8 mouse cellular contexts compared by ENCODE assay signal in genomic region chr11:62648591-62649391, GRCm38 (mm10). TPM values are rescaled to one million over a fixed set of nuclear protein-coding genes. Genes with fewer than 3 reads are reported as not detected.
DNase-seq lines count a peak whose midpoint lies in the region.

TSS of gene Mmgt2 (plus strand) at chr11:62648664.

- DNase-seq in NIH3T3 (ENCODE audit: low read depth), result peak; percentile 97
- DNase-seq in cerebellum, adult 9-11 months, result peak; percentile 85
- peak; percentile 55 to 90 for DNase-seq in frontal cortex, adult 2 months (ENCODE audit: extremely low spot score in 1 of 2, low spot score in 1 of 2)
- DNase-seq in hindbrain, embryonic 10.5 days (ENCODE audit: low spot score), result peak; percentile 96
- DNase-seq in layer of hippocampus, postnatal 14 days (ENCODE audit: low spot score in 2 of 2), result peak; percentile 87 to 90
- peak; percentile 97 for DNase-seq in lung, postnatal 10 days
- DNase-seq in ovary, postnatal 14 days (ENCODE audit: low spot score), result peak; percentile 96
- DNase-seq in thymus, postnatal 14 days, result peak; percentile 98

- H3K4me3 ChIP-seq in hindbrain, embryonic 10.5 days, result peak within 1 kb of the TSS; percentile 86

- 1% methylated on average over 42 of the region's 53 CpGs for WGBS in hindbrain, embryonic 10.5 days

- H3K36me3 ChIP-seq in hindbrain, embryonic 10.5 days, result peaks cover 25% of the 10 kb centered on the region

- peaks cover 62% of the 10 kb centered on the region for H3K4me1 ChIP-seq in hindbrain, embryonic 10.5 days (replicated peaks)

- no peaks in the 10 kb centered on the region for H3K27me3 ChIP-seq in hindbrain, embryonic 10.5 days (ENCODE audit: insufficient read depth, poor library complexity, severe bottlenecking)

- H3K27ac ChIP-seq in hindbrain, embryonic 10.5 days, result peak within 1 kb of the TSS; percentile 94

- H3K9me3 ChIP-seq in hindbrain, embryonic 10.5 days, result no peaks in the 10 kb centered on the region

RNA-seq across cellular contexts. Expression of gene Mmgt2, which starts in this region (rescaled TPM):
- polyA plus RNA-seq in frontal cortex, adult 2 months (2012; rRNA removed), result 44.4 TPM in 2 replicates
- 36.1 and 47.3 TPM in 2 replicates for polyA plus RNA-seq in hindbrain, embryonic 10.5 days (2016; fragmentation: Nextera tagmentation; extraction: Ambion mirVana)
- total RNA-seq in layer of hippocampus, postnatal 14 days (2021), result 10 to 100 TPM; 14.8 to 17.2 TPM

Comparison
In these comparisons a context has a peak if more than half of its experiments do, and no peak if none do; other contexts are left out.
1. Peak in every context shown above with its lines: DNase-seq, H3K4me3 ChIP-seq and H3K27ac ChIP-seq.